Mouse (Mus musculus) kidney, adult 8-10 months (tissue): ENCODE data around the gene Drosha.
"Not testable (repeated sequence)": the region's sequence is repeated elsewhere in the genome, so short reads cannot be mapped to it uniquely, and the experiment has no call there.

Experiments
- DNase-seq, 2 experiments: peaks; one replicate each; pipeline ENCODE4 v3.0.0; 2022

The Drosha gene

DNA sequence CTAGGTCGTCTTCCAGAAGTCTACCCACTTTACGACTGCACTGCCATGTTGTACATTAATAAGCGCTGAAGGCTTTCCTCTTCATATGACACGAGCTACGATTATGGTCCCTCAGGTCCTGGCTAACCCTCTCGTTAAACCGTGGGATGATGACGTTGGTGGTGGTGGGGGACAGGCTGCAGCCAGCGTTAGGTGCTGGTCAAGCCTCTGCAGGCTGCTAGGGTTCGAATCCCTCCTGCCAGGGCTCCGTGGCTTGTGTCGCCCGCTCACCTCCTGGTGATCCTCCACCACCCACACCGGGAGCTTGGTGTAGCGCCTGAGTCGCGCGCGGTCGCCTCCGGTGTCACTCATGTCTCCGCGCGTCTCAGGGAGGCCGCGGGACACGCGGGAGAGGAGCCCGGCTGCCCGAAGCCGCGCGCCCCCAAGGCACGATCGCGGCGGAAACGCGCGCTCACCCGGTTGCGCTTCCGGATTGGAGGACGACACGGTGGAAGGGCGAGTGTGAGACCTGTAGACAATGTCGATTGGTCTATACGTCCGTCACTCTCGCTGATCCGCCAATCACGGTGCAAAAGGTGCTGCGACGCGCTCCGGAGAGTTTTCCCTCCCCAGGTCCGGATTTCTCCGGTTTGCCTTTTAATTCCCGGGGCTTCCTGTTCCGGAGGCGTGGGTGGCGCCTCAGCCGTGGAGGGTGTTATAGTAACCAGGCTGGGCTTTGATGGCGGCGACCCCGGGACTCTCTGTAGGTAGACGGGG lies at the start of gene Drosha, which contains the start of gene 6030458C11Rik:
Gene Drosha, plus strand, starts transcription at position 619 of the 756 bp plus-strand sequence.
Gene 6030458C11Rik, minus strand, starts transcription at position 453 of the 756 bp plus-strand sequence.
- peak; percentile 99 for DNase-seq

DNA sequence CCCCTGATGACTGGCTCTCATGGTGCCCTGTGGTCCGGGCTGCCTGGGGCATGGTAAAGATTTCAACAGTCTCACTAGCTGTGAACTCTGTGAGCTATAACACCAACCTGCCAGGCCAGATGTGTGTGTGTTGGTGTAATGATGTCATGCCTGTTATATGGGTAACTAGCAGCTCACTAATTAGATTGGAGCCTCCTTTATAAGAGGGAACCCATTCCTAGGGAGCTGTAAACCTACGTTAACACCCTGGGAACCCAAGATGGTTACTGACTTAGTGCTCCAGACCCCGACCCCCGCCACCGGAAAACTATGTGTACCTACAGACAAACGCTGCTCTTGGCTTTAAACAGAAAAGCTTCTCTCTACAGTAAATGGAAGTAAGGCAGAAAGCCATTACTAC lies 43.3 kb upstream of the Drosha start:
- DNase-seq, result no peak

DNA sequence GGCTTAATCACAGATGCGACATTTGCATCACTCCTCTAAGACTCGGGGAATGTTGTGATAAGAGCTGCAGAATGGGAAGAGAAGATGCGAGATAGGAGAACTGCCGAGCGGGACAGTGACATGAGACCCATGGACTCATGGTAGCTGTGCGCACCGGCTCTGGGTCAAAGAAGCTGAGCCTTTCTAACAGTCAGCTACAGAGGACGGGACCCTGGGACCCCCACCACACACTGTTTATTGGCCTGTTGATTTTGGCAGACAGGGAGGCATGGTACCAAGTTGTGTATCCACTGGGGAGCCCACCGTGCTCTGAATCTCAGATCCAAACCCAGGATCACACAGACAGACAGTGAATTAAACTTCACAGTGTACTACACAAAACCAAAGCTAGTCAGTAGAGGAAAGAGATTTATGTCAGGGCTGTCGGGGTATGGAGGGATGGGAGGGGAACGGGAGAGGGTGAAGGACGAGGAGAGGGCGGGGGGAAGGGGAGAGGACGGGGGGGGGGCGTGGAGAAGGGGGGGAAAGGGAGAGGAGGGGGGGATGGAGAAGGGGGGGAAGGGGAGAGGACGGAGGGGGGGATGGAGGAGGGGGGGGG lies 42.8 kb upstream of the Drosha start:
- no peak for DNase-seq

DNA sequence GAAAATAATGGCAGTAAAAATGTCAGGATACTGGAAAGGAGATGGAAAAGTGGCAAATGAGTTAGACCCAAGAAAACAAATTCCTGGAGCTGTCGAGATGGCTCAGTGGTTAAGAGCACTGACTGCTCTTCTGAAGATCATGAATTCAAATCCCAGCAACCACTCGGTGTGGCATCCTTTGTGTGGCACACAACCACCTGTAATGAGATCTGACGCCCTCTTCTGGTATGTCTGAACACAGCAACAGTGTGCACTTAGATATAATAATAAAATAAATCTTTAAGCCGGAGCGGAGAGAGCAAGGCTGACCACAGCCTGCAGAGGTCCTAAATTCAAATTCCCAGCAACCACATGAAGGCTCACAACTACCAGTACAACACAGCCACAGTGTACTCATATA lies 36.1 kb upstream of the Drosha start:
- no peak for DNase-seq

DNA sequence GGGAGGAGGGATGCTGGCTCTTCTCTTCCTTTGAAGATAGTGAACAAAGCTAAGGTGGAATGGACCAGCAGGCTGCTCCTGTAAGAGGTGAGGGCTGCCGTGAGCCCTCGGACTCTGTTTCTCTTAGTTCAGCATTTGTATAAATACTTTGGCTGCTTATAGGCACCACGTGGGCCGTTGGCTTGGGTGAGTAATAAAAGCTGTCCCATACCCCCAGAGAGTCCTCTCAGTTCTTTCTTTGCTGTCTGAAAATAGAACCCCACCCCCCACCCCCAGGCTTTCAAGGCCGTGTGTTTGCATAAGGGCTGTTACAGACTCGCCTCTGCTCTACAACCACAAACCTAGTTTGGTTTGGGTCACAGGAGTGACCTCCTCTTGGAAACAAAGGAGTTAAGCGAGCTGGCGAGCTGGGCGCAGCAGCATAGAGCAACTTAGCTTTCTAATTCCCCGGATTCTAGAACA lies 35.2 kb upstream of the Drosha start:
- DNase-seq, result no peak

DNA sequence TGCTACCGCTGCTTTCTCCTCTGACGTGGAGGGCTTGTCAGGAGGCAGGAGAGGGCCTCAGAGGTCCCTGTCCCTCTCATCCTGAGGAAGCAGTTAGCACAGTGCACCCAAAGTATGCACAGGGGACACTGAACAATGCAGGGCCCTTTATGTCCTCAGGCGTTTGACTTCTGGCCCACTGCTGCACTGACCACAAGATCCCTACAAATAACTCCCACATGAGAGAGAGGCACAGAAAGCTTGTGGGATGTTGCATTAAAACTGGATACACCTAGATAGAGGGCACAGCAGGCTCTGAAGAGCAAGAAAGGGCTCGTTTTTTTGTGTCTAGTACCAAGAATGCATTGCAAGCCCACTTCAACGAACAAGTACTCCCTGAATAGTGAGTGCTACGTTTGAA lies 30.3 kb upstream of the Drosha start:
- DNase-seq, result no peak

DNA sequence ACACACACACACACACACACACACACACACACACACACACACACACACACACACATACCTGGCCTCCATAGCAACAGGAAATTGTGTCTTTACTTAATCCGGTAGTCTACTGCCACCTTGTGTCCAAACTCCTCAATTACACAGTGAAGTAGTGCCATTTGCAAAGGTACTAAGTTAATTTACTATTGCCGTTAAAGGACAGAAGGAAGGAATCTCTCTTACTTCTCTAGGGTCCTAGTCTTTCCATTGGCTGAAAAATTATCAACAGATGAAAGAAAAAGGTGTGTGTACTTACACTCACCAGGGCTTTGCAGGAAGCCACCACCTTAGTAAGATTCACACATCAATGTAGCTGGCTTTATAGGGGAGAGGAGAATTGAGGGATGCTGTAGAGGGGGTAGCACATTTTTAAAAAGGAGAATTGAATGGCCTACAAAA lies 29.1 kb upstream of the Drosha start:
- DNase-seq, result peak; percentile 48 to 58

DNA sequence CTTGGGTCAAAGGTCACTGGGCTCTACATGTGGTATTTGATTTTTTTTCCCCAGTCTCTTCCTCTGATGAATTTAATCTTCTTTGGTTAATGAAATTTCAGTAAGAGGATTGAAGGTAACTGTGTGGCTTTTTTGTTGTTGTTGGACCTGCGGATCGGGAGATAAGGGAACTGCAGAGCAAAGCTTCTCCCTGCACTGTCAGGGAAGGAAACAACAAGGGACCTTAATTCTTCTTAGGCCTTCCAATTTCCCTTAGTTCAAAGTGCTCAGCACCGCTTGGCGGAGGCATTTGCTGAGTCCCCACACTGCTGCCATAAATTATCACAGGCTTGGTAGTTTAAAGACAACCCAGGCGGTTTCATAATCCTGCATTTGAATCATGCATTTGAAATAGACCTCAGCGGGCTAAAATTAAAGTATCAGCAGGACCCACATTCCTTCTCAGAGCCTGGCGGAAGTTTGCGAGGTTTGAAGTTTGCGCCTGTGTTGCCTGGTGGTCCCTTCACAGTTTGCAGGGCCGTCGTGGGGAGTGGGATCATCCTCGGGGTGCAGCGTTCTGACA lies 28.6 kb upstream of the Drosha start:
- DNase-seq, result no peak

DNA sequence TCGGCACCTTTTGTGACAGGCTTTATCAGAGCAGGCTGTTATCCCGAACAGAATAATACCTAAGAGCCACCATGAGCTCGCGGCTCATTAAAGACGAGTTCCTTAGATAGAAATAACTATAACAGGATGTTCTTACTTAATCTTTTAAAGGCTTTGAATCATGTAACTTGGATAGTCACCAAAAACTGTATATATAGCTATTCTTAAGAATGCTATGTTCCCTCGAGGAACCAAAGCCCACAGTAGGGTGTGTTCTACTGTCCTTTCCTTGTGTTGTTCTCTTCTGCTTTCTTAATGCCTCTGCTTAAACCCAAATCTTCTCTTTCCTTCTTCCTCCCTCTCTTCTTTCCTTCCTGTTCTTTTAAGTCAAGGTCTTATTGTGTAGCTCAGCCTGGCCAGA lies 26.6 kb upstream of the Drosha start:
- no peak for DNase-seq

DNA sequence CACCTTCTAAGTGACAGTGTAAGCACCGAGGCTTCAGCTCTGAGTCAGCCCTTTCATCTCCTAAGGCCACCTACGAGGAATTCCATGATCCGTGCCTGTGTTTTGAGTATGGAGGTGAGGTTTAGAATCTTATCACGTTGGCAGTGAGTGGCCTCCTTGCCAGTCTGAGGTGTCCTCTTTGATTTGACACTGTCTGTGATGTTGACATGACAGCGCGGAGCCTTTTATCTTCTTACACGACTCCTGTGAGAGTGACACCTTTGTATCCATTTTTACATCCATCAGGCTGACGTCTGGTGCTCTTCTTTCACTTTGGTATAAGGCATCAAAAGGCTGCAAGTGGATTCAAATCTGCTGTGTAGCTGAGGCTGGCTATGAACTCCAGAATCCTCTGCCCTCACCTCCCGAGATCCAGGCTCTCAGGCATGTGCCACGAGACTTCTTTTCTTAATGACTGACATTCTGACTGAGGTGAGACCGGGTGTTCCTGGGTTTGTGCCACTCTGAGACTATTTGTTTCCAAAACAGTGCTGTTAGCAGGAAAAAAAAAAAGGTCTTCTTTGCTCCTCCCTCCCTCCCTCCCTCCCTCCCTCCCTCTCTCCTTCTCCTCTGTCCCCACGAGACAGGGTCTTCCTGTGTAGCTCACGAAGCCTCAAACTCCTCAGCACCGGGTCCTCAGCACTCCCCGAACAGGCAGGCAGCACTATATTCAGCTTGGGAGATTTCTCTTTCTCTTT lies 24.0 kb upstream of the Drosha start:
- no peak for DNase-seq

DNA sequence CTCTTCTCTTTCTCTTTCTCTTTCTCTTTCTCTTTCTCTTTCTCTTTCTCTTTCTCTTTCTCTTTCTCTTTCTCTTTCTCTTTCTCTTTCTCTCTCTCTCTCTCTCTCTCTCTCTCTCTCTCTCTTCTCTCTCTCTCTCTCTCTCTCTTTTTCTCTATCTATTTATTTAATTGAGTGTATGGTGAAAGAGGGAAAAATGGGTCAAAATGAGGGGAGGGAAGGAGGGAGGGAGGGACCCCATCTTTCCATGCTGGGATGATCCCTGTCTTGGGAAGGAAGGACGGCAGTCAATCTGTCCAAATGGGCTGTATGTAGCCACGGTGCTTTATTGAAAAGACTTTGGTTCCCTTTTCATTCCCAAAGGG lies 23.5 kb upstream of the Drosha start:
- not testable (repeated sequence) for DNase-seq

DNA sequence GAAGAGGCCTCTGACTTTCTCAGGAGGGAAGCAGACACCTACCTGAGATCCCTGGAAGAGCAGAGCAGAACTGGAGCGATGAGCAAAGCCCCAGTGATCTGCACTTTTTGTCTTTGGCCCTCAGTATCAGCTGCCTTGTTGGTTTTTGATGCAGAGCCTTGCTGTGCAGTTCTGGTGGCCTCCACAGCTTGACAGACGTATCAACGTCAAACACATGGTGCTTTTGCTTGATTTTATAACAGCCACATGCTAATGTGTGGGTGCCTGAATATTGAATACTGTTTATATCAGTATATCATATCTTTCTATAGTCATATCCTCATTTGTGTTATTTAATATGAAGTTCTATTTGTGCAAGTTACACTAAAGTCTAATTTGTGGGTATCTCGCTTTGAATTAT lies 19.5 kb upstream of the Drosha start:
- no peak for DNase-seq

DNA sequence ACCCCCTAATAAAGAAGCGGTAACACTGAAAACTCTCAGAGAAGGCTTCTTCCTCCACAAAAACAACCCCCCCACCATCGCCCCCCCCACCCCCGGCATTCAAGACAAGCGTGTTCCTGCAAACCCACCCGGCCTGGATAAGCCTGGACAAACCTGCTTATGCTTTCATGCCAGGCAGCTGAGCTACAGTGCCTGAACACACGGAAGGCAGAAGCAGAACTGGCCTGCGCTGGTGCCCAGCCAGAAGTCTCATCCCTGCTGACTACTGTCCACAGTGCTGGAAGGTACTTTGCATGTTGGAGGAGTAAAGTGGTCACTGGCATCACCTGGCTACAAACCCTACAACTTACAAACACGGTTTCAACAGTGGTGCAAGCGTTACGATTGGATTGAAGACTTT lies 17.5 kb upstream of the Drosha start:
- DNase-seq, result no peak

DNA sequence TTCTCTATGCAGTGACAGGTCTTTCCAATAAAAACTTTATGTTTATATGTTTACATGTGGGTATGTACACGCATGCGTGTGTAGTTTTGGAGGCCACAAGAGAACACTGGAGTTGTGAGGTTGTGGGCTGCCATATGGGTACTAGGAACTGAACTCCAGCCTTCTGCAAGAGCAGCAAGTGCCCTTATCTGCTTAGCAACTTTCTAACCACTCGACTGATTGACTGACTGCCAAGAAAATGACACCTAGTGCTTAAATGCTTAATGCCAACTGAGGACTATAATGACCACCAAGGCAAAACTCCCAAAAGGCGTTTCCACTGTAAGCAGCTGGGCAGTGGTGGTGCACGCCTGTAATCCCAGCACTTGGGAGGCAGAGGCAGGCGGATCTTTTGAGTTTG lies 15.3 kb upstream of the Drosha start:
- DNase-seq, result no peak

DNA sequence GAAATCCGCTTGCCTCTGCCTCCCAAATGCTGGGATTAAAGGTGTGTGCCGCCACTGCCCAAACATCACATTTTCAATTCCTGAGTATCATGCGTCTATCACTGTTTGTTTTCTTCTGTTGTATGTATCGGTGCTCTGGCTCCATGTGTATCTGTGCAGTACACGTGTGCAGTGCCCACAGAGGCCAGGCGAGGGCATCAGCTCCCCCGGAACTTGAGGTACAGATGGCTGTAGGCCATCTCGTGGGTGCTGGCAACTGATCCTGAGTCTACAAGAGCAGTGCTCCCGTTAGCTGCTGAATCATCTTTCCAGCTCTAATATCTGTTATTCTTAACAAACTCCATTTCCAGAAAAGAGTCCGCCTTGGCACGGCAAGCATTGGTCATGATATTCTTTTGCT lies 12.0 kb upstream of the Drosha start:
- no peak for DNase-seq

DNA sequence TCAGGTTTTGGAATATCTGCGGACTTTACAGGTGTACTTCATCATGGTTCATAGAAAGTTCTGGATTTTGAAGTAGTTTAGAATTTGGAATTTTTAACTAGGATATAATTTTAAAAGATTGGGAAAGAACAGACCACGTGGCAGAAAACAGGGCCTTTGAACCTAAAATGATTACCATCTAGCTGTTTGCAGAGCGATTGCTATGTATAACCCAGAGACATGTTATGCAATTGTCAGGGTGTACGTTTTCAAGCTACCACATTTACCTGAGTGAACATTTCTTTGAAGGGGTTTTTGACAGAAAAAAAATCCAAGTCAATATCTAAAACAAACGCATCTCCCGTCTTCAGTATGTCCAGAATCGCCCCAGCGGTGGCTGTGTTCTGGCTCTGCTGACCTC lies 7.0 kb upstream of the Drosha start:
- no peak for DNase-seq

DNA sequence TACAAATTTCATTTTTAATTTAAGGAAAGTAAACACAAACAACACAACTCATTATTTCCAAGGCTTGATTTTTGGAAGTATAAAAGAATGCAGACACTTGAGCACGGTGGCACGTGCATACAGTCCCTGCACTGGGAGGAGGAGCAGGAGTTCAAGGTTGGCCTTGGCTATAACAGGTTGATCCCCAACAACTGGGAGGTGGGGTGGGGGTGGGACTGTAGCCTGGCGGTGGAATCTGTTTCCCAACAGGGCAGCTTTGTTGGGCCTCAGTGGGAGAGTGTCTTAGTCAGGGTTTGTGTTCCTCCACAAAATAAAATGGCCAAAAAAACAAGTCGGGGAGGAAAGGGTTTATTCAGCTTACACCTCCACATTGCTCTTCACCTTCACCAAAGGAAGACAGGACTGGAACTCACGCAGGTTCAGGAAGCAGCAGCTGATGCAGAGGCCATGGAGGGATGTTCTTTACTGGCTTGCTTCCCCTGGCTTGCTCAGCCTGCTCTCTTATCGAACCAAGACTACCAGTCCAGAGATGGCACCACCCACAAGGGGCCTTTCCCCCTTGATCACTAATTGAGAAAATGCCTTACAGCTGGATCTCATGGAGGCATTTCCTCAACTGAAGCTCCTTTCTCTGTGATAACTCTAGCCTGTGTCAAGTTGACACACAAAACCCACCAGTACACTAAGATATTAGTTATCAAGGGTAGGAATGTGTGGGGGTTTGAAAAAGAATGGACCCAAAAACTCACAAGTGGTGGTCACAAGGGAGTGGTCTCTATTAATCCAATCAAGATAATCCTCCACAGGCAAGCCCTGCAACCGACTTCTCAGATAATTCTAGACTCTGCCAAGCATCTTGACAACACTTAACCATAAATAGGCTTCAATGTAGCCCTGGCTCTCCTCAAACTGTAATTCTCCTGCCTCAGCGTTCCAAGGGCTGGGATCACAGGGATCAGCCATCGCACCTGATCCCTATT lies 1.9 kb upstream of the Drosha start:
- DNase-seq, result no peak

DNA sequence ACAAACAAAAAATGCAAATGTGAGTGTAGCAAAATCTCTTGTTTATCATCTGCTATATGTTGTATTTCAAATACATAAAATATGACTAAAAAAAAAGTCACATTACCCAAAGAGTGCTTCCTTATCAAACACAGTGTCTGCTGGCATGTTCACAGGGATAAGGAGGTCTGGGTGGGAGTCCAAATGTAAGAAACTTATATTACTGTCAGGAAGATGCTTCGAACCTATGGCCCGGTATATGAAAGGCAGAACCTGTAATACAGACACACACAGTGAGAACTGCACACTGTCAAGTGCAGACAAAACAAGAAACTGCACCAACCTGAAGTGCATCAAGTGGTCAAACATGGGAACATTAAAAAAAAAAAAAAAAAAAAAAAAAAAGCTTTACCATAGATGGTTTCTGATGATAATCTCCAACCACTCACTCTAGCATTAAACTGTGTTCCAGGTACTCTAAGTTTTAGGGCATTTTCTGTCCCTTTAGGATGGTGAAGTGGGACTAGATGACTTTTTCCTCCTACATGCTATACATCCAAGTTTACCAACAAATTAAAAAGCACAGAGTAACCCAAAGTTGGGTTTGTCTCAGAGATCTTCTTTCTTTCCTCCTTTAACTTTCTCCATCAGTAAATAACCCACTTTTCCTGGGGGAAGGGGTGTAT lies 1.0 kb upstream of the Drosha start:
- DNase-seq, result no peak

DNA sequence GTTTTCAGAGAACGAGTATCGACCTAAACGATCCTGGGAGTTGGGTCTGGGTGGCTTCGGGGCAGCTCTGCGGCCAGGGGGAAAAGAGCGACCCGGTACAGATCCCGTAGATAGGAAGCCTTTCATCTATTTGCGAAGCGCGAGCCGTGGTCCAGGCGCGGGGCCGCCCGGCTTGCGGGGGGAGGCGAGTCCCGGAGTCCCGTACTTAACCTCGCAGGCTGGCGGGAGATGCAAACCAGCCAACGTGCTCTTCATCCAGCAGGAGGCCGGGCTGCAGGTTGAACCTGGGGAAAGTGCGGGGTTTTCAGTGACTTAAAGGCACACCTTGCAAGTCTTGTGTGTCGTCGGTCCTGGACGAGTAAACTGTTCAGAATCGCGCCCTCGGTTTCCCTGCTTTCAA lies 350 bp downstream of the Drosha start:
- DNase-seq, result no peak

DNA sequence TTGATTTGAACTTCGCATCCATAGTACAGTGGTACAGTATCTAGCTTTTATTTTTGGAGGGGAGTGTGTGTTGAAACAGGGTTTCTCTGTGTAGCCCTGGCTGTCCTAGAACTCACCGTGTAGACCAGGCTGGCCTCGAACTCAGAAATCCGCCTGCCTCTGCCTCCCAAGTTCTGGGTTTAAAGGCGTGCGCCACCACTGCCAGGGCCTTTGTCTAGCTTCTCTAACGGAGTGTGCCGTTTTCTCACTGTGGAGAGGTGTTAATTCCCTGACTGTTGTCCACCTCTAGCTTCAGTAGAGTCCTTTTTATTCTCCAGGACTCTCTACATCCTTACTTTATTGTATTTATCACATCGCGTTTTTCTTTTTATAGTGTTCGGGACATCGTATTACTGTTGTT lies 793 bp downstream of the Drosha start:
- DNase-seq, result no peak

DNA sequence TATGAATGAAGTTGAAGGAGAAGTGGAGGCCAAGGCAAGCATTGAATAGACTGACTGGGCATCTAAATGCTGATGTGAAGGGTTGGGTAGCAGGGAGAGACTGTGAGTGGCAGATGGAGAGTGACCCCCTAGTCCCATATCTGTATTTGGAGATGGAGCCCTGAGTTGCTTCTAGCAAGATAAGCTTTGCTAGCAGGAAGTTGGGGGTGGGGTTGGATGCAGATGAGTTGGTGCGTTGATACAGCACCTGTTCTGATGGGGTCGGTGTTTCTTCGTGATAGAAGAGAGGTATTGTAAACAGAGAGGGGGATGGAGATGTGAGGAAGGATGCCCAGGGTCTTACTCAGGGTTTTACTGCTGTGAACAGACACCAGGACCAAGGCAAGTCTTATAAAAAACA lies 5.3 kb downstream of the Drosha start:
- DNase-seq, result no peak

DNA sequence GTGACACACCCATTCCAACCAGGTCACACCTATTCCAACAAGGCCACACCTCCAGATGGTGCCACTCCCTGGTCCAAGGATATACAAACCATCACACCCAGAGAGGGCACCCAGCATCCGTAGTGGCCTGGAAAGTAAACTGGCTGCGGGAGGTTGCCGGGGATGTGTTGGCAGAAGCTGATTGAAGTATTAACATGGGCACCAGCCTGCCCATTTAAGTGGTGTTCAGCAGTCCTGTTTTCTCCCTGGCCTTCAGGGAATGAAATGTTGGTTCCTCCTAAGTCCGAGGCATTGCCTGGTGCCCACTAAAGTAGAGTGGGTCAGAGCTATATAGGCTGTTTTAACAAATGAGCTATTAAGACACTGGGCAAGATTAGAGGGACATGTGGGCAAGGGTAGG lies 8.0 kb downstream of the Drosha start:
- no peak for DNase-seq
